Comparison of ENCODE assay signal across 12 mouse cellular contexts in the genomic region with DNA sequence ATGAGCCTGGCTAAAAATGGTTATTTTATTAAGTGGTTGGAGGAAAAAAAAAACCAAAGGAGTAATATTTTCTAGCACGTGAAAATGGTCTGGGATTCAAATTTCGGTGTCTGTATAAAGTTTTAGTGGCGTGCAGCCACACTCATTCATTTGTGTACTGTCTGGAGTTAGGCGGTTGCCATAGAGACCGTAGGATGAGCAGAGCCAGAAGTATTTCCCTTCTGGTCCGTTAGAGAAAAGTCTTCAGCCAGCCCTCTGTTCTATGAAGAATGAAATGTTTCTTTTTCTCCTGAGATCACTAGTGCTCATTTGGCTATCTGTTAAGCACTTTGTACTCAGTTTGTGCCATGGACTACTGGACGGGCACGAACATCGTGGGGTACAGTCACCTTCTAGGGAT. TPM values are rescaled to one million over a fixed set of nuclear protein-coding genes. Genes with fewer than 3 reads are reported as not detected.
A peak's percentile ranks its signal among the peaks of the same experiment; 100 is the strongest.
DNase-seq lines count a peak whose midpoint lies in the region; ATAC-seq and TF ChIP-seq lines count a peak whose summit lies in the region.
"Had no signal": no experiment of that assay in that cellular context is flagged by ENCODE, and none has a peak within 500 bp of the region (broad histone marks: within the 10 kb centered on the region; RNA-seq: fewer than 3 reads in every experiment).

No protein-coding gene starts in this region.

- H3K9me3 ChIP-seq in limb, embryonic 12.5 days = no peaks in the 10 kb centered on the region
- H3K9me3 ChIP-seq in limb, embryonic 10.5 days (replicated peaks) = no peaks in the 10 kb centered on the region
- H3K9me3 ChIP-seq: embryonic facial prominence, embryonic 13.5 days had no signal

- TF ChIP-seq CTCF in embryonic fibroblast, embryonic 13.5 days (IDR thresholded peaks at IDR 0.05; ENCODE audit: borderline replicate concordance, insufficient read depth, low read length) = no peak

- no peak overlapping the region for H3ac ChIP-seq in myocyte (ENCODE audit: control insufficient read depth, insufficient read length)

- no peak for TF ChIP-seq POLR2A in embryonic fibroblast, embryonic 13.5 days (IDR thresholded peaks at IDR 0.05; ENCODE audit: low read depth, low read length)
- peak; percentile 35 for TF ChIP-seq POLR2A in myocyte (IDR thresholded peaks at IDR 0.05; ENCODE audit: insufficient read length, low read depth)

- peaks cover 25% of the 10 kb centered on the region for H3K79me2 ChIP-seq in myocyte (ENCODE audit: control insufficient read depth, insufficient read depth)

- H3K4me3 ChIP-seq in limb, embryonic 12.5 days (replicated peaks) = no peak overlapping the region
- H3K4me3 ChIP-seq in limb, embryonic 10.5 days = no peak overlapping the region
- H3K4me3 ChIP-seq in embryonic fibroblast, embryonic 13.5 days (ENCODE audit: insufficient read depth, low read length) = no peak overlapping the region
- H3K4me3 ChIP-seq in myocyte = no peak overlapping the region
- H3K4me3 ChIP-seq: embryonic facial prominence, embryonic 13.5 days had no signal

- 0 out of 2 replicates have a peak overlapping the region, but pooled peaks have one; percentile 14 for H3K27ac ChIP-seq in limb, embryonic 12.5 days
- no peak overlapping the region for H3K27ac ChIP-seq in limb, embryonic 10.5 days
- peak overlapping the region; percentile 99 for H3K27ac ChIP-seq in embryonic fibroblast, embryonic 13.5 days (ENCODE audit: insufficient read depth, low read length)
- H3K27ac ChIP-seq: embryonic facial prominence, embryonic 13.5 days had no signal

- peaks cover 20% of the 10 kb centered on the region; the same call in 1 of the 2 replicates for H3K27me3 ChIP-seq in limb, embryonic 12.5 days
- no peaks in the 10 kb centered on the region for H3K27me3 ChIP-seq in limb, embryonic 10.5 days (ENCODE audit: low read depth, poor library complexity, severe bottlenecking)
- no peaks in the 10 kb centered on the region for H3K27me3 ChIP-seq in myocyte (ENCODE audit: control insufficient read depth, insufficient read depth, insufficient read length)

- ATAC-seq in limb, embryonic 12.5 days (ENCODE audit: insufficient number of reproducible peaks, insufficient read depth, low FRiP score, low TSS enrichment, low read depth) = no peak
- ATAC-seq: CD4-positive, CD25-positive, alpha-beta regulatory T cell, adult 4 months had no signal

- no peak overlapping the region for H3K9ac ChIP-seq in limb, embryonic 12.5 days (replicated peaks)
- H3K9ac ChIP-seq: embryonic facial prominence, embryonic 13.5 days had no signal

- peak; percentile 15 to 39 for DNase-seq in frontal cortex, adult 2 months (ENCODE audit: extremely low spot score in 1 of 2, low spot score in 1 of 2)
- no peak for DNase-seq in frontal cortex, postnatal 14 days (ENCODE audit: low spot score in 2 of 2)
- no peak for DNase-seq in limb, embryonic 10.5 days (ENCODE audit: low spot score)
- no peak for DNase-seq in thymus, adult 18-20 months
- DNase-seq in thymus, postnatal 4 days = no peak
- DNase-seq: adrenal gland, adult 2 months; spleen, adult 18-20 months had no signal

- no peak overlapping the region for H3K4me2 ChIP-seq in limb, embryonic 12.5 days
- peak overlapping the region; percentile 66 for H3K4me2 ChIP-seq in myocyte (ENCODE audit: low read depth)
- H3K4me2 ChIP-seq: embryonic facial prominence, embryonic 13.5 days had no signal

- H3K4me1 ChIP-seq in limb, embryonic 12.5 days (replicated peaks) = peaks cover 19% of the 10 kb centered on the region
- peaks cover 6% of the 10 kb centered on the region; the same call in 1 of the 2 replicates for H3K4me1 ChIP-seq in limb, embryonic 10.5 days
- H3K4me1 ChIP-seq in embryonic fibroblast, embryonic 13.5 days (ENCODE audit: control insufficient read depth, insufficient read depth, low read length) = peaks cover 27% of the 10 kb centered on the region

- H3K36me3 ChIP-seq in limb, embryonic 12.5 days = no peaks in the 10 kb centered on the region
- no peaks in the 10 kb centered on the region for H3K36me3 ChIP-seq in limb, embryonic 10.5 days
- H3K36me3 ChIP-seq in myocyte (ENCODE audit: control insufficient read depth, insufficient read depth) = no peaks in the 10 kb centered on the region
- H3K36me3 ChIP-seq: embryonic facial prominence, embryonic 13.5 days had no signal

- WGBS in limb, embryonic 12.5 days = 63% methylated on average over 9 of the region's 9 CpGs
- WGBS in limb, embryonic 10.5 days = 80% methylated on average over 9 of the region's 9 CpGs

TF ChIP-seq in myocyte, 11 proteins besides CTCF, POLR2A, EP300 and RAD21:
- TF ChIP-seq POLR2AphosphoS2 (IDR thresholded peaks at IDR 0.05; ENCODE audit: insufficient read length, low read depth) (peak; percentile 11), SRF (IDR thresholded peaks at IDR 0.05; ENCODE audit: control insufficient read depth, insufficient read length, low read depth) (no peak), USF1 (IDR thresholded peaks at IDR 0.05; ENCODE audit: low read depth) (no peak), TCF12 (IDR thresholded peaks at IDR 0.05; ENCODE audit: insufficient read depth, poor library complexity, severe bottlenecking) (no peak), MAX (IDR thresholded peaks at IDR 0.05; ENCODE audit: low read depth) (no peak)

RNA-seq across cellular contexts. Expression of a gene that starts 48.4 kb away (rescaled TPM):
- 0.64 and 0.78 TPM in 2 replicates for polyA plus RNA-seq in frontal cortex, adult 2 months (2012; rRNA removed)
- polyA plus RNA-seq in limb, embryonic 12.5 days (2016; fragmentation: Nextera tagmentation; extraction: Ambion mirVana) = 1.6 and 2.2 TPM in 2 replicates
- polyA plus RNA-seq in limb, embryonic 10.5 days (2016; fragmentation: Nextera tagmentation; extraction: Ambion mirVana) = 0.59 and 0.71 TPM in 2 replicates
- 33.0 and 50.9 TPM in 2 replicates for polyA plus RNA-seq in embryonic fibroblast, embryonic 13.5 days (2011; ENCODE audit: insufficient read length, low read depth, missing spikeins)
- polyA plus RNA-seq in myocyte (2012; fragmentation: generic; extraction: Trizol) = 217 TPM
- polyA plus RNA-seq: CD4-positive, CD25-positive, alpha-beta regulatory T cell, adult 4 months had no signal

Comparison
In these comparisons a context has a peak if more than half of its experiments do, and no peak if none do; other contexts are left out.
1. DNase-seq: peak in frontal cortex, adult 2 months (2 of 2); none in frontal cortex, postnatal 14 days (0 of 2), limb, embryonic 10.5 days (single experiment), thymus, adult 18-20 months (0 of 2) and thymus, postnatal 4 days (single experiment).
2. RNA of a gene that starts 48.4 kb away (polyA plus RNA-seq): 217 TPM in myocyte (single experiment) and 33.0 to 50.9 TPM in embryonic fibroblast, embryonic 13.5 days; 1.6 to 2.2 TPM in limb, embryonic 12.5 days, 0.59 to 0.71 TPM in limb, embryonic 10.5 days and 0.64 to 0.78 TPM in frontal cortex, adult 2 months; every median in the first group is over 10 times any median in the second.